Mouse (Mus musculus) heart, postnatal 4 days (tissue): ENCODE results near the gene Cxcr5. TPM values are rescaled to one million over a fixed set of nuclear protein-coding genes. Genes with fewer than 3 reads are reported as not detected.

Experiments
- DNase-seq: peaks from one replicate; pipeline ENCODE4 v3.0.0; 2021
- total RNA-seq, 2 experiments: library from RNA; stranded (reverse); gene quantifications; 2 replicates each; pipeline ENCODE4 v1.2.3; 2021

Gene Cxcr5
- total RNA-seq, 2 experiments from 2014 or later = 0.14 to 0.29 TPM

GRCm38 (mm10) chr9:44477339-44478228, 84.1 kb downstream of the Cxcr5 start:
- peak; percentile 56 for DNase-seq

GRCm38 (mm10) chr9:44475936-44476335, 85.7 kb downstream of the Cxcr5 start:
- peak; percentile 26 for DNase-seq

GRCm38 (mm10) chr9:44474327-44474726, 87.3 kb downstream of the Cxcr5 start:
- no peak for DNase-seq

- DNase-seq = peak; percentile 27
Observed at GRCm38 (mm10) chr9:44473184-44473583, 88.5 kb downstream of the Cxcr5 start.

GRCm38 (mm10) chr9:44468800-44469199, 92.9 kb downstream of the Cxcr5 start:
- no peak for DNase-seq

- DNase-seq = no peak
Observed at GRCm38 (mm10) chr9:44468224-44468623, 93.5 kb downstream of the Cxcr5 start.

GRCm38 (mm10) chr9:44461950-44462349, 99.7 kb downstream of the Cxcr5 start:
- DNase-seq = no peak

Other genes with a start within 250 kb of the Cxcr5 start
- 10 to 100 TPM; 16.3 to 16.5 TPM for gene C2cd2l, start 241.6 kb downstream of the Cxcr5 start, total RNA-seq
- gene Dpagt1, start 235.9 kb downstream of the Cxcr5 start, total RNA-seq = 10 to 100 TPM; 24.1 to 25.0 TPM
- gene H2afx, start 227.2 kb downstream of the Cxcr5 start, total RNA-seq = 100 to 1,000 TPM; 157 to 164 TPM
- 10 to 100 TPM; 54.0 to 60.6 TPM for gene Hmbs, start 217.6 kb downstream of the Cxcr5 start, total RNA-seq
- 10 to 100 TPM; 20.9 to 21.6 TPM for gene Vps11, start 200.2 kb downstream of the Cxcr5 start, total RNA-seq
- 10 to 100 TPM; 42.1 to 45.8 TPM for gene Hyou1, start 182.4 kb downstream of the Cxcr5 start, total RNA-seq
- gene Slc37a4, start 165.0 kb downstream of the Cxcr5 start, total RNA-seq = 10 to 100 TPM; 21.9 to 26.1 TPM
- 1,000 to 10,000 TPM; 1,107 to 1,153 TPM for gene Rps25, start 154.7 kb downstream of the Cxcr5 start, total RNA-seq
- gene Trappc4, start 154.3 kb downstream of the Cxcr5 start, total RNA-seq = 10 to 100 TPM; 41.4 to 42.4 TPM
- 10 to 100 TPM; 14.3 to 14.7 TPM for gene Ccdc84, start 143.3 kb downstream of the Cxcr5 start, total RNA-seq
- gene Foxr1, start 120.7 kb downstream of the Cxcr5 start, total RNA-seq = not detected
- gene Upk2, start 106.9 kb downstream of the Cxcr5 start, total RNA-seq = not detected
- gene Bcl9l, start 79.1 kb downstream of the Cxcr5 start, total RNA-seq = 10 to 100 TPM; 56.8 to 64.0 TPM
- gene Ddx6, start 43.0 kb upstream of the Cxcr5 start, total RNA-seq = 100 to 1,000 TPM in 1 of 2 experiments, 10 to 100 TPM in 1; 99.8 to 101 TPM
- not detected for gene Treh, start 111.4 kb upstream of the Cxcr5 start, total RNA-seq
- gene Phldb1, start 173.3 kb upstream of the Cxcr5 start, total RNA-seq = 100 to 1,000 TPM; 109 TPM
- 100 to 1,000 TPM; 104 to 119 TPM for gene Arcn1, start 206.0 kb upstream of the Cxcr5 start, total RNA-seq
- gene Ift46, start 206.0 kb upstream of the Cxcr5 start, total RNA-seq = 10 to 100 TPM; 58.4 to 58.7 TPM
- 1 to 10 TPM; 3.5 to 6.0 TPM for gene Tmem25, start 237.4 kb upstream of the Cxcr5 start, total RNA-seq
- 1 to 10 TPM in 1 of 2 experiments, under 1 TPM in 1; 0.61 to 1.0 TPM for gene Ttc36, start 241.2 kb upstream of the Cxcr5 start, total RNA-seq